Mouse (Mus musculus): Measurements from ENCODE around the gene Adamts3. TPM values are rescaled to one million over a fixed set of nuclear protein-coding genes. Genes with fewer than 3 reads are reported as not detected.

The Adamts3 gene
- total RNA-seq, 2 experiments from 2014 or later, result 10.4 to 12.7 TPM

DNA sequence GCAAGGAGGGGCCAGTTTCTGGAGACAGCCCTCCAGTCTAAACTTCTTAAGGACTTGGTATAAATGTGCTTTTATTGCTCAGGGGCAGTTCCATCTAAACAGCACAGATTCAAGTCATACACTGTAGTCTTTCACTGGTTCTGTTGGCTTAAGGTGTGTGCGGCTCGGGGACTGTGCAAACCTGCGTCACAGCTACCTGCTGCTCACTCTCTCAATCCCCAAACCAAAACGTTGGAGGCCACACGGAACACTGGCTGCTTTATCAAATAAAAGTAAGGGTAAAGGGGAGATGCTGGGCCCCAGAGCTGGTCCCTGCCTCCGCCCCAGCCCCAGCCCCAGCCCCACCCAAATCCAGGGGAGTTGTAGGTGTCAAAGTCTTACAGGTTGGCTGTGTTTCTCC lies 66.5 kb downstream of the Adamts3 start:
- DNase-seq, result no peak

DNA sequence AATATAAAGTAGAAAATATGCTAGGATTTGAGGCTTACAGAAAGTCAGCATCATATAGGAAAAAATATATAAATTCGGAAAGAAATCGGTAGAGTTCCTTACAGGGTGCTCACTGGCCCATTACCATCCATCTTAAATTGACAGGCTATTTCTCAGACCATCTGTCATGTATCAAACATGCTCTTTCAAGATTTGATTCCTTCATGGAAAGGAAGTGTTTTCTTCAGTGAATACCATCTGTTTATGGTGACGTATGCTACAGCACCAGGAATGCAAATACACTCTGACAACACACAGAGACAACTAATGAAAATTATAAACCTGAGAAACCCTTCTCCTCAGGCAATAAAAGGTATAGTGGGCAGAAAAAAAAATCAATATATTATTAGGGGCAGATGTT lies 68.6 kb downstream of the Adamts3 start:
- DNase-seq, result no peak

DNA sequence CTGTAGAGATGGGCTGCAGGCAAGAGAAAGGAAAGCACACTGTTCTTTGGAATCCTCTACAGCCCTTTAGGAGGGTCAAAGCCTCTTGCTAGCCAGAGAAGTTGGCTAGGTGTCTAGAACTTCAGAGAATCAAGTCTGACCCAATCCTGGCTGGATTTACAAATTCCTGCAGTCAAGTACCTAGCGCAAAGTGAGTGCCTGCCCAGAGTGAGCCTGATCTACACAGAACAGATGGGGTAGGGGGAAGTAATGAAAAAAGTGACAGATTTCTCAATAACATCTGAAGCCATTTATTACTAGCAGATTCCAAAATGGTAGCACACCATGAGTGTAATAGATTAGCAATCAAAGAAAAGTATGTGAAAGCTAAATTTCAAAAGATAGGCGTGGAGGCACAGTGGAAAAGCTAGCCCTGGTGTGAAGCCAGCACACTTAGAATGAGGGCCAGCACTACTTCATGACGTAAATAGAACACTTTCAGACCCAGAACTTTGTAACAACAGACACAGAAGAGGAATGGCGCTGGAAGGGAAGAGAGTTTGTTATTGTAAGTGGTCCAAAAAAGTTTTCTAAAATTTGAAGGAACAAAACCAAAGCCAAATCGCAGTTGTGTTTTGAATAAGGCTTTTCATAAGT lies 82.8 kb downstream of the Adamts3 start:
- no peak for DNase-seq

DNA sequence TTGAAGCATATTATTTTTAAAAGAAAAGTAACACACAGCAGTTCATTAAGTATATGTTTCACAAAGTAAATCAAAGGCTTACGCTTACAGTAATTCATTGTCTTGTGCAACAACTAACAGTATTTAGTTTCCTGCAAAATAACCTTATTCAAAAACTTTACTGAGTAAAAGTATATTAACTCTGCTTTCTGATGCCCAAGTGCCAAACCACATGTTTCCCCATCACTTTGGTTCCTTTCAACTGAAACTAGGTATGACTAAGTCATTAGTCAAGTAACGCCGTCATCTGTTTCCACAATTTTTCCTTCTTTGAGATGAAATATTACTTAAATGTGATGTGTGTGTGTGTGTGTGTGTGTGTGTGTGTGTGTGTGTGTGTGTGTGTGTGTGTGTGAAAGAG lies 89.4 kb downstream of the Adamts3 start:
- DNase-seq, result no peak

DNA sequence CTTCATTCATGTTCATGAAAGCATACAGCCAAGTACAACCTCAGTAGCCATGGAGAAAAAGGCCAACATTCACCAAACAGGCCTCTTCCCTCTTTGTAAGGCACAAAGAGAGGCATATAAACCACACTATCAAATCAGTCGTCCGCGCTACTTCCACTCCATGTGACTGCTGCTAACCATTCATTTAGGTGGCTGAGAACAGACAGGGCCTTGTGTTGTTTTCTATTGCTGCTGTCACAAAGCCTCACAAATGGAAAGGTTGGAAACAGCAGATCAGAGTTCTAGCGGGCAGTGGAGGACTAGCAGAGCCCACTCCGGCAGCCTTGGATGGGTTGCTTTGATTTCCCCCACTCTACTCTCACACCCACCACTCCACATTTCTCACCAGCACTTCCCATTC lies 98.5 kb downstream of the Adamts3 start:
- no peak for DNase-seq

DNA sequence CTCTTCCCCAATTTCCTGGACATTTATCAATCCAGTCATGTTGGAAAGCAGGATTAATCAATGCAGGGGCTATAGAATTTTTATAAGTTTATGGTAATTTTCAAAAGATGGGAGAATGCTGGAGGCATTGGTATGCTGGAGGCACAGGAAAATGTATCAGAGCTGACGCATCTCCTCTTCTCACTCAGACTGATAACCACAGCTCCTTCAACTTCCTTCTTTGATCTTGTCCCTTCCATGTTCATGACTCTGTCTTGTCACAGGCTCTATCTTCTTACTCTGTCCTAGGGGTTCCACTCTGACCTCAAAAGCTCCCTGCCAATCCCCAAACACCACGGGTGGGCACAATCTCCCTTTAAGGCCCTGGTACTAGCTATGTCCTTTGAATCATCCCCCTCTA lies 103.3 kb downstream of the Adamts3 start:
- DNase-seq, result no peak

DNA sequence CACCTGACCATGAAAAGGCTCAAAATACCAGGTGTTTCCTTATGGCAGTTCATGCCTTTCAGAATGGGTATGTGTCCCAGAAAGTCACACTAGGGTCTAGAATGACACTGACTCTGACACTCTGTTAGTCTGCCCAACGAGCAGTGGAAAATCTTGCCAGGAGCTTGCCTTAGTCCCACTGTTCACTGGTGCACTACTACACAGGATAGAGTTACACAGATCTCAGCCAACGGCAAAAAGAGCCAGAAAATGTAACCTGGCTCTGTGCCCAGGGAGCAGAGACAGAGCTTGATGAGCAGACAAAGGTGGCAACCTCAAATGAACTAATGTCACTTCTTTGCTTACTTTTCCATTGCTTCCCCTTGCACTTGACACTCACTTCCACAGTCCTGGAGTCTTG lies 104.5 kb downstream of the Adamts3 start:
- peak; percentile 40 for DNase-seq

DNA sequence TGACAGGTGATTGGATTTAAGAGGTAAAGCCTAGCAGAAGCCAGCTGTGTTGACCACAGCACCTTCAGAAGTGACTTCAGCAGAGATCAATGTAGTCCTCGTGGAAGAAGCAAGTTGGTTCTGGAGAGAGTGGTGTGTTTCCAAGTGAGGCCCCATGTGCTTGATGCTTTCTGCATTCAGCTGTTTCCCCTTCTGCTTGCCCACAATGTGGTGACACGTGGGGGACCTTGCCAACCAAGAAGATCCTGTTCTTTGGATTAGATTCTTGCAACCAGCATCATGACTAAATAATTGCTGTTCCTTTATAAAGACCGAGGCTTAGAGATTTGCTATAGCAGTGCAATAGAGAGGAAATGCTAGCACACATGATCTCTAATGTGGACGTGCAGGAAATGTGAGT lies 105.7 kb downstream of the Adamts3 start:
- DNase-seq, result no peak

DNA sequence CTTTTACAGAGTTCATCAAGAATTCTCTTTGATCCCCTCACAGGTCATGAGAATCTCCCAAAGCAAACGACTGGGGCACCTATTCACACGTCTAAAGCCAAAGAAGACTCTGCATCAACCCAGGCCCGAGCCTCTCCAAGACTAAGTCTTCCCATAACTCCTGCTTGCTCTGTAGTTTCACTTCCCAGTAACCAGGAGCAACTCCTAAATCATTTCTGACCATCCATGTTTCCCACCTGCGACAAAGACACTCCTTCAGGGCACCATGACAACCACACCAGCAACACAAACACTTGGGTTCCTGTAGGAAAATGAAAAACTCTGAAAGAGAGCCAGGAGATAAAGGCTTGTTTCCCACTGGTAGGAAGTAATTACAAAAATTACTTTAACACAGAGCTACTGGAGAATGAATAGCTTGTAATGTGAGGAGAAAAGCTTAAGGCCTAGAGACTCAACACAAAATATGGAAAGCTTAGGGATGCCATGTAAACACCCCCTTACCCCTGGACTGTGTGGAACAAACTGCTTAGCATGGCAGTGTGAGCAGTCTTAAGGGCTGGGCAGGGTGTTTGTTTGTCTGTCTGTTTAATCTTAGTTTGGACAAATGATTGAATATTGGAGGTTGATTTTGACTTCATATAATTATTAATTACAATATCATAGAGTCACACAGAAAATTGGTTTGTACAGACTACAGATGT lies 112.3 kb downstream of the Adamts3 start:
- no peak for DNase-seq

DNA sequence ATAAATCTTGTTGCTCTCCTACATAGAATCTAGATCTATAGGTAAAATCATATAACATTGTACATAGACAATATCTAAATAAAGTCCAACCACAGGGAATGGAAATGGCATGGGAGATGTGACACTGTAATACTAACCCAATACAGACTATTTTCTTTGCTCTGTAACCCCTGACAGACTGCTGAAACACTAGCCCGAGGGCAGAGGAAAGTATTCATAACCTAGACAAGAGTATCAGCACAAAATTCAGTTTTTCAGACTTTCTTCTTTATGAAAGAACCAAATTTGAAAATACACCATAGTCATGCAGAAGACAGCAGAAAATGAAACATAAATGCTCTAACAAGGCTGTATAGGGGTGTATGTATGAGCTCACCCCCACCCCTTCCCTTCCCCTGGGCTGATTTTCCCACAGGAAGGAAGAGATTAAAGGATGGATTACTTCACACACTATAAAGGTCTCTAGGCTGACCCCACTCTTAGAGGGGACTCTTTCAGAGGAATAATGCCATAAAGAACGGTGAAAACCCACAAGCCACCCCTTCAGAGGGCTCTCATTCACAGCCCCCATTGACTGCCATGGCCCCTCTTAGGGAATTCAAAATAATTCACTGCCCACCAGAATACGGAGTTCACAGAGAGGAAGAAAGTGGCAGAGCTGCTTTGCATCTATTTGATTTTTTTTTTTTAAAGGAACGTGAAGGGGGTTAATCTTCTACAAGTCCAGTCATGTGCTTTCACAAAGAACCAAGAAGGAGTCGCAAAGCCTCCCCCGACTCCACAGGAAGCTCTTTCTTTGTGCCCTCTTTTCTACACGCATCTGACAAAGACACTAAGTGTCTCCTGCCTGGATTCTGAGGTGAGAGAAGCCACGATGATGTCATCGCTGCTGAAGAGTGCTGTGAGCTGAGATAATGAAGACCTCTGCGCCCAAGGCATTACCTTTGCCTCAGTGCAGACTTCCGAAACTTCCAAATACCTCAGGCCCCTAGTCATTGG lies 119.6 kb downstream of the Adamts3 start:
- DNase-seq, result no peak

DNA sequence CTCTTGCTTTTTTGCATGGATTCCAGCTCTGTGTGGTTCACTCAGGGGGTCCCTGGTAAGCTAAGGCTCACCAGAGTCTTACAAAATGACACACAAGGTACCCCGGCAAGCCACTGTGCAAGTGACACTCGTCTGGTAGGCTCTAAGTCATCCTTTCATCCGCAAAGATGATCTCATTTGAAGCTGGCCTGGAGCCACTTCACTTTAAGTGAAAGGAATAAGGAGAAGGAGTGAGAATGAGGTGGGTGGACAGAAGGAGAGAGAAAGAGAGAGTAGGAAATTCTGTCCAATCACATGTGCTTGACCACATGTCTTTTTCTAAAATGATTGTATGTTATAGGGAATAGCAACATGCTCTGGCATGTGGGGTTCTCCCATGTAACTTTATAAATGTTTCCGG lies 122.8 kb downstream of the Adamts3 start:
- no peak for DNase-seq

DNA sequence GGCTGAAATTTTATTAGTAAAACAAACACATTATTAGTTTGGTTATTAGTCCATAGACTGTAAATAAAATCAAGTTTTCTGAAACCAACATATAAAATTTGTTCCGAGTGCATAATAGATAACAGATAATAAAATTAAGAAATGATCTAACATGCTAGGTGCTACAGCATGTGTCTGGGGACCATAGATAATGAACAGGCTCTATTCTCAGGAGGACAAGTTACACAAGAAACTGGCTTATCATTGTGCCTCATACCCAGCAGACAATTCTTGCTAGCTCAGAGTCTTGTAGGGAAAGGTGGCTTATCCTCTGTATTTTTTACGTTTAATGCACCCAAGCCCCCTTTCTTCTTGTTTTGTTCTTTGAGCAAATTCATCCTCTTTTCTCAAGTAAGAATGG lies 131.3 kb downstream of the Adamts3 start:
- no peak for DNase-seq

DNA sequence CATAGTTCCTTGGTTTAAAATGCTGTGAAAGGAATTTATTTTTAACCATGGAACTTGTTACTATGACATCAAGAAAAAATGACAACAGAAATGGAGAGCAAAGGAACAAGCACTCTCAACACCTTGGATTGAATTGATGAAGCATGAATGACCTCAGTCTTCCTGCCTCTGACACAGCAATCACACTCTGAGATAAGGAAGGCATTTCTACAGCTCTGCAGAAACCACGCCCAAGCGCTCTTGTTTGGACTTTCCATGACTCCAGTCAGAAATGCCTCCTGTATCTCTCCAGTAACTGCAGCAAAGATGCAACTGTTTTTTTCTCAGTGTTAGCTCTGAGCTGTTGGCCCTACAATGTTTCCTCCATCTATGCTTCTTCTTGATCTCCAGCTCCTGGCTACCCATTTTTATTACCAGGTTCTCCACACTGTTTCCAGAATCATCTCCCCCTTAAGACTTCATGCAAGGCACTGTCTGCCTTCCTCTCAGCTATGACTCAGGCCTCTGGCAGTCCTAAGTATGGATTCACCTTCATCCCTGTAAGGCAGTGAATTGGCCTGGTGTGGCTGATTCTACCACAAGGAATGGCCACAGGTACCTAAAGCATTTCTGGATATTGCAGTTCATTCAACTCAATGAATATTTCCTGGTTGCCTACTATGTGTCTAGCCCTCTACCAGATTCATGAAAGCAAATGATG lies 134.8 kb downstream of the Adamts3 start:
- DNase-seq, result peak; percentile 26

DNA sequence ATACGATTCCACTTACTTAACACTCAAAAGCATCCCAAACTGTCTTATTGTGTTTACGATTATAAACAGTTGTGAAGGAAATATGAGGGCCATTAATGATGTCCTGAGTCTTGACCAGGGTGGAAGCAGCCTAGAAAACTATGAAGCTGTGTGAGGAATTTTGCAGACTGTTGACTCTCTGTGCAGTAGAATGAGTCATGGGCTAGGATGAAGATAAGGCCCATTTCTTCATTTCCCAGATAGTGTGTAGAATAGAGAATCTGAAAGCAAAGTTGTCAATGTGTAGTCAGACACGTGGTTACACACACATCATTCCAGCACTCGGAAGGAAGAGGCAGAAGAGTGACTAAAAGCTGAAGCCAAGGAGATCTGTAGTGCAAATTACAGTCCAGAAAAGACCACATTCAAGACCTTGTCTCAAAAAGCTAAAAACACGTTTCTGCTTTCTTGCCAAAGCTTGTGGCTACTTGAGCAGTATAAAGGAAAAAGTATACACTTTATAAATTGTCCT lies 135.9 kb downstream of the Adamts3 start:
- DNase-seq, result no peak

DNA sequence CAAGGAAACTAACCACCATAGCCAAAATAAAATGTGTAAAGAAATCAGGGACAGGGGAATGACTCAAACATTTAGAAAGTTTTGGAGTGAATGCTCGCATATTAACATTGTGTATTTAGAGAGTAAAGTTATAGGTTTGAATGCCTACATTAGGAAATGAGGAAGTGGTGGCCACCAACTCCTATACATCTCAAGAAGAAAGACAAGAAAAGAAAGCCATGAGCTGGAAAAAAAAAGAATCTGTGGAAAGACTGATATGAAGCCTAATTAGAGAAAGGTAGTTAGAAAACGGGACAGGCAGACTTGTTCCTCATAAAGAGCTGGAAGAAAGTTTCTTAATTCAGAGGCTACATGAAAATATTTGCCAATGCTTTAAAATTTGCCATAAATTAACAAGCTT lies 138.0 kb downstream of the Adamts3 start:
- no peak for DNase-seq

DNA sequence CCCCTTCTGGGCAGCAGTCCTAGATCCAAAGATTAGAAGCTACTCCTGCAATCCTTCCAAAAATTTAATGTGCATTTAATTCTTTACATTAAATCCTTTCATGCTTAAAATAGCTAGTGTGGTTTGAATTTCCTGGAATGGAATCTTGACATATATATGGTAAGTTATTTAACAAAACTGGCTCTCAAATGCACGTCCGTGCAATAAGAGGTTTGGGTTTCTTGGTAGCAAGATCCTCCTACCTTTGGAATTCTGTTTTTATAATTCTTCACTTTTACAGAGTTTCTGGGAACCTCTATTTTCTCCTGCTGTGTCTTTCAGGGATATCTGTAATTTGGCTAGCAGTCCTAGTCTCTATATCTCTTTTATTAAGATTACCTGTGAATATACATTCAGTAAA lies 148.4 kb downstream of the Adamts3 start:
- no peak for DNase-seq

DNA sequence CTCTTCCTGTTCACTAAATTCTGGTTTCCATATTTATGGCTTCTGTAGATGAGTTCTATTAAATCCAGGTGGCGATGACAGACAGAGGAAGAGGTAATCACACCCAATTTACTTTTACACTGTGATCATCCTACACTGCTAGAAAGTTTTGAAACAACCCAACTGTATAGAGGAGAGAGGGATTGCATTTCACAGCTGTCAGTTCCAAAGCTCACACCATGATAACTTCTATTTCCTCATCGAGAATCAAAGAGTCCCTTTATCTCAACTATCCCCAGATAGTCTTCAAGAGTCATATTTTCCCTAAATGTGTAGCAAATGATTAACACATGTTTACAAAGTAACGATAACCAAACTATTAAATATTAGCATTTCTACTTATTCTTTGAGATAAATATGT lies 152.7 kb downstream of the Adamts3 start:
- no peak for DNase-seq

DNA sequence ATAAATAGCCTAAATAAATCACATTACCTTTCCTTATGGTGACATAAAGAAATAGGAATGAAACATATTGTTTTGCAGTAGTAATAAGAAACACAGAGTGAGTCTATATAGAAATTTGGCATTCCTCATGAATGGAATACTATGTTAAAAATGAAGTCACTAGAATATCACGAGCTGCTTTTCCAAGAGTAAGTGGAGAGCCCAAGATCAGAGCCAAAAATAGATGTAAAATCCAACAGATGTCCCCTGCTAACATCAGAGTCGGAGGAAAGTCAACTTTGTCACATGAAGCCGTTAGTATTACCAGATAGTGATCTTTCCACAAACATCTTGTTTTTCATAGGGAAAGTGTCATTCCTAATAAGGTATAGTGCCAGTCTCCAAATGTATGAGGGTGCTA lies 155.0 kb downstream of the Adamts3 start:
- no peak for DNase-seq

DNA sequence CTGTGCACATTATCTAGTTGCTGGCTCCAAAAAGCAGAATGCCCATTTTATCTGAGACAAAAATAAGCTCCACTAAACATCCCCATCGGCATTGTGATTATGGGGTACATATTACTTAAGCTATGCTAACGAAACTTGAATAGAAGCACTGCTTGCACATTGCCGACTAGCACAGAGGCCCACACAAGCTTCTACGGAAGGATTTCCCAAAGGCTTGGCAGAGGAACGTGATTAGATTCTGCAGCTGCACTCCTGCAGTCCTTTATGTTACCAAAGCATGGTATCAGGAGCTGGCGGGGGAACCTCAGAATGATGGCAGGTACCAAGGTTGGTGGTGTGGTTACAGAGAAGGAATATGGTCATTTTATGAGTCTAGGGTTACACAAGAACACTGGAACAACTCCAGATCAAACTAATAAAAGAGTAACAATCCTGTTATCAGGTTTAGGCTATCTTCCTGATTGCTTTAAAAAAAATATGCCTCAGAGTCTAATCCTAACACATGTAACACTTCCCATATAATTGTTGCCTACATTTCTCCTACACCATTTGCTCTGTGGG lies 155.6 kb downstream of the Adamts3 start:
- no peak for DNase-seq

DNA sequence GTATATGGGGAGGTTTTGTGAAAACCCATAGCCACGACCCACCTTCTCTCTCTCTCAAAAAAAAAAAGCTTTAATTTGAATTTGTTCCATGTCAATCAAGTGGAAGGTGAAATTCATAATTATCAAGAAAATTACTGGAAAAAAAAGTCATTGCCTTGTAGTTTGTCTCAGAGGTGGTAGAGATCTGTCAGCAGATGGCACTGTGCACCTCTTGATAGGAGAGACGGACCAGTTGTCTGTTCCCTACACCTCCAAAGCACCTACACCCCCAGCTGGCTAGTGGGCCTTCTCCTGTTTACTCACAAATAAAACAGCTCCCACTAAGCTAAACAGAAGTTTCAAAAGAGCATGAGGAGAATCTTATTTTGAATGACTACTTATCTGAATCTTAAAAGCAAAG lies 168.6 kb downstream of the Adamts3 start:
- no peak for DNase-seq

DNA sequence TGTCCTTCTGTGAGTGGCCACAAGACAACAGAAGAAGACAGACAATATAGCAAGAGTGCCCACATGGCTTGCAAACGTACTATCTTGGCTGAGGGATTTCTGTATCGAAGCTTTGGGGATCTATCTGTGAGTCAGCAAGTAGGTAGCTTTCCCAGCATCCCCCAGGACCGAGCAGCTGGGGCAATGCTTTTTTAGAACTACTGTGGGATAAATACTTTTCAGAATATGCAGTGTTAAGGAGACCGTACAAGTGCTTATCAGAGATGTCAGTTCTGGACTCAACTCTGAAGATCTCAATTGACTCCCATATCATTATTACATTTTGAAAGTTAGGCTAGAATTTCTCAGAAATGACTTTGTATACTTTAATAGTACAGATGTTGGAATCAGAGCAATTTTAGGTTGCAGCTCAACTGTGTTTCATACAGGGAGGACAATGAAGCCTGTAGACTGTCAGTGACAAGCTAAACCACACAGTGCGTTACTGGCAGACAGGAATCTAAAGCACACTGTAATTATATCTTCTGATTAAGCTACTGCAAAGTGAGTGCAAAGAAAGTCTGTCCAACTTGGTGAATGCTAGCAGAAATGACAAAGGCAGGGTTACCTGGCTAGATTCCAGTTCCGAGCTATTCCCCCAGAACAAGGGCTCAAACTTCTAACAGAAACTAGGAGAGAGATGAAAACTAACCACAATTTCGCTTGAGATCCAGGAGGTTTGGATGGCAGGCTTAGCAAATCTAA lies 171.8 kb downstream of the Adamts3 start:
- DNase-seq, result no peak
